Mouse (Mus musculus) MEL (cell line): ENCODE measurements at regions not wholly inside any gene's neighbourhood (a gene's known extent, or its start where the extent isn't known, plus 50 kb on each side); places are given as distances from the start of the nearest gene placed in this dataset.

Experiments
- BHLHE40 ChIP-seq: IDR thresholded peaks from 2 replicates; pipeline ENCODE4 v1.6.1; 2012; ENCODE audit warnings: low read depth, mild to moderate bottlenecking, inconsistent platforms, low read length, improper control_type of control experiment, borderline replicate concordance
- MAX ChIP-seq: IDR thresholded peaks from 2 replicates; pipeline ENCODE4 v1.6.1; 2011; ENCODE audit warnings: low read length, improper control_type of control experiment
- MYC ChIP-seq: IDR thresholded peaks from 2 replicates; pipeline ENCODE4 v1.6.1; 2011; ENCODE audit warnings: low read depth, mild to moderate bottlenecking, low read length, improper control_type of control experiment, moderate library complexity
- POLR2A ChIP-seq, 2 experiments: IDR thresholded peaks; 2 replicates each; pipeline ENCODE4 v1.6.1; 2011 to 2012; ENCODE audit warnings: low read length in 2 of 2, mild to moderate bottlenecking in 2 of 2, control low read depth in 1 of 2, improper control_type of control experiment in 1 of 2, low read depth in 1 of 2, moderate library complexity in 1 of 2; ENCODE audit not compliant: control insufficient read depth in 1 of 2, insufficient read depth in 1 of 2, poor library complexity in 1 of 2
- USF1 ChIP-seq: IDR thresholded peaks from 2 replicates; pipeline ENCODE4 v1.6.1; 2014; ENCODE audit warnings: low read depth, mild to moderate bottlenecking, inconsistent platforms, low read length, improper control_type of control experiment, moderate library complexity
- USF2 ChIP-seq, 2 experiments: IDR thresholded peaks; 2 replicates each; pipeline ENCODE4 v1.6.1; 2011 to 2012; ENCODE audit warnings: improper control_type of control experiment in 2 of 2, low read length in 2 of 2, borderline replicate concordance in 1 of 2, inconsistent platforms in 1 of 2, low read depth in 1 of 2, mild to moderate bottlenecking in 1 of 2; ENCODE audit not compliant: insufficient read depth in 1 of 2

- TF ChIP-seq POLR2A (IDR thresholded peaks at IDR 0.05; ENCODE audit: control insufficient read depth in 1 of 2, insufficient read depth in 1 of 2, low read depth in 1 of 2, low read length in 2 of 2, poor library complexity in 1 of 2) (no peak), USF1 (no peak), MYC (no peak), MAX (no peak), BHLHE40 (no peak), USF2 (IDR thresholded peaks at IDR 0.05; ENCODE audit: borderline replicate concordance in 1 of 2, insufficient read depth in 1 of 2, low read depth in 1 of 2, low read length in 2 of 2) (no peak)
These were observed 151.0 kb downstream of the Wdr11 start for GRCm38 (mm10) chr7:129742657-129743056.
